Mouse (Mus musculus) MN1 (cell line): ENCODE results near the gene Mat2a.
"Not testable (repeated sequence)": the region's sequence is repeated elsewhere in the genome, so short reads cannot be mapped to it uniquely, and the experiment has no call there.

Source experiments
- DNase-seq: peaks from one replicate; pipeline ENCODE4 v3.0.0-alpha.2; 2016; ENCODE audit warnings: low spot score

Mat2a gene

DNA sequence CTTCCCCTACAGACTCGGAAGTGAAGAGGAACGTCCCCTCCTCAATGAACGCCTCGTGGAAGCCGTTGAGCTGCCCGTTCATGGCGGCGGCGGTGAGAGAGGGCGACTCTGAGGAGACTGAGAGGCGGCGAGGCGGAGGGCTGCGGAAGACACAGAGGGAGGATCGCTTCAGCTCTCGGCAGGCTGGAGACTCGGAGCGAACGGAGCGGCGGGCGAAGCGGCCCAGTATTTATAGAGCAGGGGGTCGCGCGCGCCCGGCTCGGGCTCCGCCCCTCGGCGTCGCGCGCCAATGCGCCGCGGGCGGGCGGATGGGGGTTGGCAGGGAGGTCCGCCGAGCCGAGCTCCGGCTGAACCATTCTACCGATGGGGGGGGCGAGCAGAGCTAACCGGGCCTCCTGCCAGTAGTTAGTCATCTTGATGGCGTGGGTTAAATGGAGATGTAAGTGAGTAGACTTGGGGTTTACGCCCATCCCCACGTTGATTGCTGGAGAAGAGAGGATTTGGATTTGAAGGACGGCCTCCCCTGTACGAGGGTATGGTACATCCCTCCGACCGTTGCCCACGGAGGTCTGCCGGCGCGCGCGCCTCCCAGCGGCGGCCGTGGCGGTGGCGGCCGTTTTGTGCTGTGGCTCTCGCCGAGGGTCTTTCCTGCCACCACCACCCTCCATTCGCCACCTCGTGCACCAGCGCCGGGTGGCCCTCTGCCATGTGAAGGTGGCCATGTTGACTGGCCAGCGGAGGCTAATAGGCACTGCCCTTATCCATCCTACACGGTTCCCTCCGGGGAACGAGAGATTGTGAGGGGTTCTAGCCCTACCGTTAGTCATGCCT is at the start of gene Mat2a:
TSS of gene Mat2a (minus strand) at position 204 of the 831 bp plus-strand sequence.
- DNase-seq, result peak; percentile 94

DNA sequence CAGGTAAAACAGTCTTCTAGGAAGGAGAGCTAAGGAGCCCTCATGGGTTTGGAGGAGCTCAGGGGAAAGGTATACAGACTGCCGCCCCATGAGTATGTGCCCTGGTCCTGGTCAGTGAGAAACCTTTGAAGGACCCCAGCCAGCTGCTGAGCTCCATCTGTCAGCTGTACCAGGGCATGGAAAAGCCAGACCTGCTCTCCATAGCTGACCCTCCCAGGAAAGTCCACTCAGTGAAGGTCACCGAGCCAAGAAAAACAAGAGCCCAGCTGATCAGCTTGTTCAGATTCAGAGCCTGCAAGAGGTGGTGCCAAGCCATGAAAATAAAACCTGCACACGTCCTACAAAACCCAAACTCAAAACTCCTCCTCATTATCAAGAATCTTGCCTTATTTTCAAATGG is 49.5 kb upstream of the Mat2a start:
- peak; percentile 58 for DNase-seq

DNA sequence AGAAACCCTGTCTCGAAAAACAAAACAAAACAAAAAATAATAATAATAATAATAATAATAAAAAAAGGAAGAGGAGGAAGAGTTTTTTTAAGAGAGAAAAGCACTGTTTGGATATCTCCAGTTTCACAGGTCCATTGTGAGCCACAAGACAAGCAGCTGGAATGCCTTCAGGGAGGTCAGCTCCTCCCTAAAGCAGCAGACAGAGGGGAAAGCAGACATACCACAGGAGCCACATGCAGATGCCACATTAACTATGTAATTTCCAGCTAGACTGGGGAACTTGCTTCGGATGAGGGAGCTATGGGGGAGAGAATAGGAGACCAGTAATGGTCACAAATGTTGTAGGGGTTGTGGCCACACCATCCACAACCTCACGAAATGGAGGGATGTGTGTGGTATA is 47.9 kb upstream of the Mat2a start:
- no peak for DNase-seq

DNA sequence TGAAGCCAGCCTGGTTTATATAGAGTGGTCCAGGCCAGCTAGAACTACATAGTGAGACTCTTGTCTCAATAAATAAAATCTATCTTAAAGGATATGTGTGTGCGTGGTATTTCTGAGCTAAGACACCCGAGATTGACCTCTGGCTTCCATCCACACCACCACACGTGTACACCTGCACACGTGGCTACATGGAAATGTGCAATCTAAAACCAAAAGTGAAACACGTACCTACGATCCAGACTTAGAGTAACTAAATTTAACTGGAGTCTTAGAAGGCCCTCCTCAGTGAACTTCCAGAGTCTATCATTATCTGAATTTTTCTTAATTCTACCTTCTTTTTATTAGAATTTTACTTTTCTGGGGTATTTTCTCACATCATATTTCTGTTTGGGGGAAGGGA is 46.9 kb upstream of the Mat2a start:
- DNase-seq, result no peak

DNA sequence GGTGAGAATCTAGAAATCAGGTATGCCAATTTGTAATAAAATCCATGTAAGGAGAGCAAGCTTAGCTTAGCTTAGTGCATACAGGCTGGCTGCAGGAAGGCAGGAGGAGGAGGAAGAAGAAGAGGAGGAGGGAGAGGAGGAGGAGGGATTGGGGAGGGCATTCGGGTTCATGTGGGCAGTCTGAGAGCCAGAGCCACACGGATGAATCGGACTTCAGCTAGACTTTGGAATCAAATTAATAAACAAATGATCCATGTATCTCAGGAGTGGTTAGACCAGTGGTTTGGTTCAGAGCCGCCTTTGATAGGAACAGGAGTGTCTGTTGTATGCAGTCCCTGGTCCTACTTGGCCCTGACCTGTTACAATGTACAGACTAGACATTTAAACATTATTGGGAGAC is 45.5 kb upstream of the Mat2a start:
- no peak for DNase-seq

DNA sequence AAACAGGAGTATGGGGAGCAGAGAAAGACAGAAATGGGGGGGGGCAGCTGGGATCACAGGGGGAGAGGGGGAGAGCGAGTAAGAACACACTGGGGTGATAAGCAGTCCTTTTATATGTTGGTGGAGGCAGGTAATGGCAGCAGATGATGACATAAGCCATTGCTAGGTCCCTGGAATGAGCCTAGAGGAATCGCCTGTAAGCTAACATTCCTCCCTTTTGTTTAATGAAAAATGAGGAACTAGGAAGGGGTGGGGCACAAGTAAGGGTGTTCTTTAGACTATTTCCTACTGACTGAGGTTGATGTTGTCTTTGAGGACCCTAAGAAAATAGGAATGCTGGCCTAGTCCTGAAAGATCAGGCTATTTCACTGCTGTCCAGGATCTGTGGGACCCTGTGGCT is 42.8 kb upstream of the Mat2a start:
- DNase-seq, result no peak

DNA sequence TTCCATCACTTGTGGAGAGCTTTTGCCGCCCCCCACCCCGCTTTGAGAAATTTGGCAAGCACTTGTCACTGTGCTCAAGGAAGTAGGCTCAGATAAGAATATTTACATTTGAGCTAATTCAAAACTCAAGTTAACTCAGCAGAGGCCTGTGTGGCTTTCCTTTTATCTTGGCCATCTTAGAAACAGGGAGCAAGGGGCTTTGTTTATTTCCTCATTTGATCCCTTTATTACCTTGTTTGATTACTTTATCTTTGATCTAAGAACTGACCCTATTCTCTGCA is 41.0 kb upstream of the Mat2a start:
- DNase-seq, result no peak

DNA sequence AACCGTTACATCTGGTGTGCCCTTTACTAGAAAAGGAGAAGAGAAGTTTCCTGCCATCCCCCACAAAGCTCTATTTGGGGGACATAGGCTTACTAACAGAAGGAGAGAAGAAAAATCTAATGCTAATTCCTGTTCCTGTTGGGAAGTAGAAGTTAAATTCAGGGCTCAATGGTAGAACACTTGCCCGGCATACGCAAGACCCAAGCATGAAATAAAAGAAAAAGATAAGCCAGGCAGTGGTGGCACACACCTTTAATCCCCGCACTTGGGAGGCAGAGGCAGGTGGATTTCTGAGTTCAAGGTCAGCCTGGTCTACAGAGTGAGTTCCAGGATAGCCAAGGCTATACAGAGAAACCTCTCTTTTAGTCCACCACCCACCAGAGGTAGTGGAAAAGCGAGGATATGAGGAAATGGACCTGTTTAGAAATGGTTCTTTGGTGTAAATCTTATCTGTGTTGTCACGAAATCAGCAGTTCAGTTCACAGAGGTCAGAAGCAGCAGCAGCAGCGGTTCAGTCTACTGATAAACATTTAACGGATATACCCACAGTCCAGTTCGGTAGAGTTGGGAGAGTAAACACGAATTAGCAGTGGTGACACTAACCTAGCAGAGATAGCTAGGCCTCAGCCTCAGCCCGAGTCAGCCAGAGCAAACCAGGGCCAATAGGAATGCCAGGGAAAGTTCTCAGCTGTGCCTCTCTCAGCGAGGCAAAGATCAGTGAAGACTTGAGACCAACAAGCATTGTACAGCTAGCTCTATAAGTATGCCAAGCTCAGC is 40.5 kb upstream of the Mat2a start:
- no peak for DNase-seq

DNA sequence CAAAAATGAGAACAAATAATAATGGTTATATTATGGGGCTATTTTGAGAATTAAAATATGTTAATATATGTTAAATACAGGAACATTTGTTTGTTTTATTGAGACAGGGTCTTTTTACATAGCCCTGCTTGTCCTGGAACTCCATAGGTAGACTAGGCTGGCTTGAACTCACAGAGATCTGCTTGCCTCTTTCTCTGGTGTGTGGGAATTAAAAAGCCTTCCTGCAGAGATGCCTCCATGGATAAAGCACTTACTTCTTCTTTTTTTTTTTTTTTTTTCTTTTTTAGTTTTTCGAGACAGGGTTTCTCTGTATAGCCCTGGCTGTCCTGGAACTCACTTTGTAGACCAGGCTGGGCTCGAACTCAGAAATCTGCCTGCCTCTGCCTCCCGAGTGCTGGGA is 39.3 kb upstream of the Mat2a start:
- DNase-seq, result not testable (repeated sequence)

DNA sequence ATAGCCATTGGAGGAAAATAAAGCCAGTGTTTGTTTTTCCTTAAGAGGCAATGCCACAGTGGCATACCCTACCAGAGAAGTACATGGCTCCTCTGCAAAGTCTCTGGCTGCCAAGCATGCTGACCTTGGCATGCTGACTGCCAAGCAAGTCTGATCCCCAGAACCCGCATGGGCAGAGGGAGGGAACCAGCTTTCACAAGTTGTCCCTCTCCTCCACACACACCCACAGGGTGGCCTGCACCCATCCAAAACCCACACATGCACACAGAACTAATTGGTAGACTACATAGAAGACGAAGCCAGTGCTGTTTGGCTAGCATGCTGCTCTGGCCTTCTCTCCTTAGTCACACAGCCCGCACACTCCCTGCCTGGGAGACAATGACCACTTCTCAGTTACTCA is 38.3 kb upstream of the Mat2a start:
- no peak for DNase-seq

DNA sequence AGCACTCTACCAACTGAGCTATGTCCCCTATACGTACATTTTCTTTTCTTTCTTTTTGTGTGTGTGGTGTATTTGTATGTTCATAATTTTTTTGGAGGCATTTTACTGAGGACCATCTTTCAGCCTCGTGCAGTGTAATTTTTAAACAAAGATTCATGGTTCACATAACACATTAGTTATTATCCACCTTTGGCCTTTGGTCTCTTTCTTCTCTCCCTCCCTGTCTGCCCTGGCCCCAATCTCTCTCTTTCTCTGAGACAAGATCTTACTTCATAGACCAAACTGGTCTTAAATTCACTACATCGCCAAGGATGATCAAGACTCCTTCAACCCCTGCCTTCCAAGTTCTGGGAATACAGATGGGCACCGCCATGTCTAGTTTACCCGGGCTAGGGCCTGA is 37.5 kb upstream of the Mat2a start:
- DNase-seq, result no peak

DNA sequence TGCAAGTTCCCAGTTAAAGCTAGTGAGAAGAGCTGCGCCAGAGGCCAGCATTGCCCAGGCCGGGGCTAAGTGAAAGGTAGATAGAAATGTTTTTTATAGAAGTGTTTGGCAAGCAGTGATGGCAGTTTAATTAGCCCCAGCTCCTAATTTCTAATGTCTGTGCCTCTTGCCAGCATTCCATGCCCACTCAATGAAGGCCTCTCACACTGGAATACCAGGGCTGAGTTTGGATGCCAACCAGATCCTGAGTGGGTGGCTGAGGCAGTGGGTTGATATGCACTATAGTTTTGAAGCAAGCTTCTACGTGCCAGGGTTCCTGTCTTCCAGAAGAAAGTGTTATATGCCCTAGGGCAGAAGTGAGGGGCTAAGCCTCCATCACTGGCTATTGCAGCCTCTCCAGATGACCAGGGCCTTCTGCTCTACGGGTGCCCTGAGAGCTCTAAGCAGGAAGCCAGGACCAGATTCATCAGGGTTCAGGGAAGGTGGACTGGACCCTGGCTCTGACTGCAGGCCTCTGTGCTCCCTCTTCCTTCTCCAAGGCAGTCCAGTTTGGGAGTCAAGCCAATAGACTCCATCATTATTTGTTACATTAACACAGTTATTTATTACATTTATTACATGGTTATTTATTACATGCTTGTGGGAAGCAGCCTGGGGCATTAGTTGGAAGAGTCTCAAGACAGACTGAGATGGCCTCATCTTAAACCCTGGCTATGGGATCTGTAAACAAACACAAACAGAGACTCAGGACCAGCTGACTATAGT is 36.0 kb upstream of the Mat2a start:
- DNase-seq, result no peak

DNA sequence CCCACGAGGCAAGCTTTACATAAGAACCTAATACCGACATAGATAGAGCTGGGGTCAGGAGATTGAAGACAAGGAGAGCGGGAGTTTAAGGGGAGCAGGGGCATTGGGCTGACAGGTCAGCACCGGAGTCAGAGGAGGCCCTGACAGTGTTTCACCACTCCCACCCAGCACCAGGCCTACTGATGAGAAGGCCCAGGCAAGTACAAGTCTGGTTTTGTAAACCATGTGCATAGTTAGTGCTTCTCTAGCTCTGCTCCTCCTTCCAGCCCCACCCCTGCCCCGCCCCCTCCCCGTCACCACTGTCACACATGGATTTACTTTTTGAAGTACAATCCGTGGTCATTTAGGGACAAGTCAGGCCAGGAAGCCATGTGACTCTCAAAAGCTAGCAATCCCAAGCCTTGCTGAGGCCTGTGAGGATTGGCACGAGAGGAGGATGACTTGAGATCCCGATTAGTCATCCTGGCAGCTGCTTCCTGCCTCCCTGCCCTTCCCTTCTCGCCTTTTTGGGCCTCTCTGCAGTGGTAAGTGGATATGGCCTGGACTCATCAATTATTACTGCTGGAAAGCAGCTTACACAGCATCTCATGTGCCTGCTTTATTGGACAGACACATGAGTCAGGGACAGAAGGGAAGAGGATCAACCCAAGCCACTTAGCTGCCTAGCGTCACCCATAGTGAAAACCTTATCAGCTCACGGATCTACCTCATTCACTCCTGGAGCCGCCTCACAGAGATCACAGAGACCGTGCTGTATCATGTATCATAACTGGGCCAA is 34.1 kb upstream of the Mat2a start:
- peak; percentile 87 for DNase-seq

DNA sequence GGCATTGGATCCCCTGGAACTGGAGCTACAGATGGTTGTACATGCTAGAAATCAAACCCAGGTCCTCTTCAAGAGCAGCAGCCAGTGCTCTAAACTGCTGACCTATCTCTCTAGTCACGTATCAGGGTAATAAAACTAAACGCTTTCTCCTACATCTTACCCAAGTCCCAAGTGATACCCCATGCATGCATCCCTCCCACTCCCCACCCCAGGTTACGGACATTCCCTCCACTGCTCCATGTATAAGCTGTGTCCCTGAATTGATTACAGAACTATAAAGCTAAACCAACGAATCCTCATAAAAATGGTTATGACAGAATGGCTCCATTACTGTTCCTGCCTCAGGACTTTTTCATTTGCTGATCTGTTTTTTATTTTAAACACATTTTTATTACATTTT is 26.8 kb upstream of the Mat2a start:
- no peak for DNase-seq

DNA sequence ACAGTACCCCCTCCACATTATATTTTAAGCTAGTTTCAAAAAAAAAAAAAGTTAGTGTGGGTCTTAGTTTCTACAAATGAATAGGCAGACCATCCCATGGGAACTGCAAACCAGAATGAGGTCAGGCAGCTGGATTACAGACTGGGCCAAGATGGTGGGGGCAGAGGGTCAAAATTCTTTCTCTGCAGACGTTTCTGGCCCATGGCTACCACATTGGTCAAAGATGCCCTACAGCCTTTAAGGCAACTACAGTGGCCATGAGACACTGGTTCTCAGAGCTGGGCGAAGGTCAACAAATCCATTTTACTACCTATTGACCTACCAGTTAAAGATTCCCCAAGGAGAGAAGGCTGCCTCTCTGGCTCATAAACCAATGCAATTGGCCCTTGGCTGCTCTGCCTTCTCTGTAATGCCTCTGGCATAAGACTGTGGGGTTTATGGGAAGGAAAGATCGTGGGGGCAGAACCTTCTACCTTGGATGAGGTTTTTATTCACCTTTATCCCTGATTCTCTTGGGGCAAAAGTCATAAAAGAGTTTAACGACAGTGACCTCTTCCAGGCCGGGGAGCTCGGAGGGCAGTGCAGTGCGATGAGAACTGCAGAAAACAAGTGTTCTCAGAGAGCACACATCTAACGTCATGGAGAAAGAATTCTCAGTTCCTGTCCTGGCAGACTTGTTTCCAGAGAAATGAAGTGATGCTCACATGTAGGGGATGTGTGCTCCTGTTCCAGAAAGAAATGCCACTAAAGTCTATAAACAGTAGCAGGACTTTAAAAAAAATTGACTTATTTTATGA is 26.2 kb upstream of the Mat2a start:
- no peak for DNase-seq

DNA sequence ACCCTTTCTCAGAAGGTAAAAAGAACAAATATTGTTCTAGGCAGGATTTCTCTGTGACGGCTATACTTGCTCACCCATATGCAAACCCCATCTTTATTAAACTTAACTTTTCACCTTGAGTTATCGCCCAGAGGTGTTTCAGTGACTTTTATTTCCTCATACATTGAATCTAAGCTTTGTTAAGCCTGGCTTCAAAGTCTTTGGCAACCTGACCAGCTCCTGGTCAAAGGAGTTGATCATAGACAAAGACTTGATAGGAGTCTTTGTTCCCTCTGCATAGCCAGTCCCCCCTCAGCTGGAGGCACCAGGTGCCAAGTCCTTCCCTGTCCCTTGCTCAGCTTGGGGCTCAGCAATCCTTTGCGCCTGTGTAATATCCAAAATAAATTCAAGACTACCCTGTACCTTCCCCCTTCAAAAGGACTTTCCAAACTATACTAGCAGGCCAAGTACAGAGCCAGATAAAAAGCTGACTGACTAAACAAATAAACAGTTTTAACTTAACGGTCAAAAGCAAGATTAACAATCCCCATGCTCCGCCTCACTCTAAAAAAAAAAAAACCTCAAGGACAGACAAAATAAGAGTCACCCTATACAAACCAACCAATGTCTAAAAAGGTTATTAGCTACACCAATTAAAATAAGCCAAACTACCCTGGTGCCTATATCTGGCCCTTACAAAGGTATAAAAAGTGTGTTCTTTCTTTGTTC is 23.3 kb upstream of the Mat2a start:
- DNase-seq, result not testable (repeated sequence)

DNA sequence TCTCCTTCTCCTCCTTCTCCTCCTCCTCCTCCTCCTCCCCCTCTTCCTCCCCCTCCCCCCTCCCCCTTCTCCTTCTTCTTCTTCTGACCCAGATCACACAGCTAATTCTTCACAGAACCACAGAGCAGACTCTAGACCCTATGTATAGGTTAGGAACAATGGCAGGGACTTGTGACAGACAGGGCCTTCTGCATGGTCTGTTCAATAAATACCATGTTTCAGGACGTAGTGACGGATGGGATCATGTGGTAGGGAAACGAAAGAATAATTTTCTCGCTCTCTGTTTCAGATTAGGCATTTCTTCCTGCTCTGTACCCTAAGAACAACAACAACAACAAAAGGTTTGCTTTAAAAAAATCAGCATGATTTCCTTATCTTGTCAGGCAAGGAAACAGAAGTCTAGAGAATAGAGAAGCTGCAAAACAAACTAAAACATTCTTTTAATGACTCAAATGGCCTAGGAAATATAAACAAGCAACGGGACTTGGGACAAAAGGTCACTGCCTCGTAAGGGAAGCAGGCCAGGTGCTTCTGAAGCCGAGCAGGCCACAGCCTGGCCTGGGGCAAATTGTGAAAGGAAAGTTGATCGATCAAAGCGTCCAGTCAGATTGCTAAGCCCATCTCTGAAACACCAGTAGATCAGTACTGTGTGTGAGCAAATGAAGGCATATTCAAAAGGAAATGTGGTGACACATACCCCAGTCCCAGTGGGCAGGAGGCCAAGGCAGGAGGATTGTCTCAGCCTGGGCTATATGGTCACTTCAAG is 20.9 kb upstream of the Mat2a start:
- DNase-seq, result no peak

DNA sequence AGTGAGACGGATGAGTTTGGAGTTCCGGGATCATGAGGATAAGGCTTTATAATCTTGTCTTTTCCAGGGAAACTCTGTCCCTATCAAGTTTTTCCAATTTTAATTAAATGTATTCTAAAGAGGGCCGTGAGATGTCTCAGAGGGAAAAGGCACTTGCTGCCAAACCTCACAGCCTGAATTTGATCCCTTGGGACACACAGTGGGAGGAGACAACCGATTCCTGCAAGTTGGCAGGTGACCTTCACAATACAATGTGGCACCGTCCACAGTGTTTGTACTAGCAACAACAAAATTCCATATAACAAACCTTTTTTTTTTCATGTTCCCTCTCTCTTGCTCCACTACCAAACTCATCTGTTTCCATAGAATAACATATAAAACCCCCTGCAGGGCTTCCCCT is 19.6 kb upstream of the Mat2a start:
- DNase-seq, result peak; percentile 35

DNA sequence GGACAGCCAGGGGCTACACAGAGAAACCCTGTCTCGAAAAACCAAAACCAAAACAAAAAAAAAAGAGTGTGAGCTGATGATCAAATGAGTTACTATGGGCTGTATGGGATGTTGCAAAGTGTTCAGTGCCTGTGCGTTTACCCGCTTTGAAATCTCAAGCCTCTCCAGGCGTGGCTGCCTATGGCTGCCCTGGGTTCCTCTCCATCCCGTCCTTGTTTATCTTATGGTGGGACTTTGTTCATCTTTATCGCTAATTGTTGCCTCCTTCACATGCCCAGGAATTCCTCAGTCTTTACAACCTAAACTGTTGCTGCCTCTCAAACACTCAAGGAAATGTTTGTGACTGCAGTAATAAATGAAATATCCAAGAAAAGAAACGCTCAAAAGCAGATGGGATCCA is 19.1 kb upstream of the Mat2a start:
- no peak for DNase-seq

DNA sequence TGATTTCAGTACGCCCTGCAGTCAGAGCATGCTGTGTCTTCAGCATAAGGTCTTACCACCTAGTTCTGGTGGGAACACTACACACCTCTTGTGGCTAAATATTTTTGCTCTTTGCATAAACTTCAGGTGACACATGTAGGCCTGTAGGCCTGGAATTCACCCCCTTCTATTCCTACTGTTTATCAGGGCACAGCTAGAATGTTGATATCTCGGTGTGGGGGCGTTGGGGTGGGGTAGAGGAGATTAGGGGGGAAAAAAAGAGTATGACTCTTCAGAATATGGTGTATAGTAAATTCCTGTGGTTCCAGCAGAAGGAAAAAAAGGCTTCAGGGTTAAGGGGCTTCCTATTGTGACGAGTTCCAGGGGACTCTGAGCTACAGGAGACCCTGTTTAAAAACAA is 17.2 kb upstream of the Mat2a start:
- DNase-seq, result no peak
